Comparison of ENCODE assay signal across 8 mouse cellular contexts in the genomic region with DNA sequence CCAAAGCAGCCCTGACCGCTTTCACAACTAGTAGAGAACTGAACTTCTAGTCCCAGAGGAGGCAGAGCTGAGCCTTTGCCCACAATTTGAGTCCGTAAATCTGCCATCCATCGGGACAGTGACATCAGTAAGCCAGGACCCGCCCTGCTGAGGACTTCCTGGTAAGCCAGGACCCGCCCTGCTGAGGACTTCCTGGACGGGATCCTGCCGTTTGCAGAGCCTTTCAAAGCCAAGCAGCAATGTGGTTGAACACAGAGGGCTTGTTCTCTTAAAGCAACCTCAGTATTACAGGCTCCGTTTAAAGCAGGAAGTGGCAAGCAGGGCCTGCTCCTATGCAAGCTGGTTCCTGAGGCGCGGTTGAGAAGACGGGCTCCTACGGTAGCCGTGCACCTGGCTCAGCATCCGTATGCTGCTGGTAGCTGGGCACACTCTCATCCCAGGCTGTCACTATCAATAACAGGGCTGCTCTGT. TPM values are rescaled to one million over a fixed set of nuclear protein-coding genes. Genes with fewer than 3 reads are reported as not detected.
DNase-seq lines count a peak whose midpoint lies in the region; ATAC-seq lines count a peak whose summit lies in the region.

No protein-coding gene starts in this region.

- H3K9ac ChIP-seq in embryonic facial prominence, embryonic 11.5 days (replicated peaks; ENCODE audit: low read length) = peak overlapping the region; percentile 22; the same call in 1 of the 2 replicates

- 22% methylated on average over 14 of the region's 14 CpGs for WGBS in embryonic facial prominence, embryonic 11.5 days
- 24% methylated on average over 14 of the region's 14 CpGs for WGBS in heart, embryonic 10.5 days

- no peaks in the 10 kb centered on the region for H3K4me1 ChIP-seq in embryonic facial prominence, embryonic 11.5 days (ENCODE audit: control insufficient read depth, insufficient read depth, low read length)
- peaks cover 36% of the 10 kb centered on the region for H3K4me1 ChIP-seq in heart, embryonic 10.5 days

- 0 out of 2 replicates have a peak overlapping the region, but pooled peaks have one; percentile 2 for H3K4me3 ChIP-seq in embryonic facial prominence, embryonic 11.5 days (ENCODE audit: low read depth, low read length)
- H3K4me3 ChIP-seq in heart, embryonic 10.5 days = peak overlapping the region; percentile 47

- H3K27me3 ChIP-seq in embryonic facial prominence, embryonic 11.5 days (ENCODE audit: control insufficient read depth, insufficient read depth, low read length) = no peaks in the 10 kb centered on the region
- no peaks in the 10 kb centered on the region for H3K27me3 ChIP-seq in heart, embryonic 10.5 days (ENCODE audit: insufficient read depth, poor library complexity, severe bottlenecking)

- peak overlapping the region; percentile 29 for H3K4me2 ChIP-seq in embryonic facial prominence, embryonic 11.5 days (ENCODE audit: low read depth, low read length)

- H3K9me3 ChIP-seq in embryonic facial prominence, embryonic 11.5 days (replicated peaks; ENCODE audit: control insufficient read depth, low read length) = no peaks in the 10 kb centered on the region
- H3K9me3 ChIP-seq in heart, embryonic 10.5 days = no peaks in the 10 kb centered on the region

- DNase-seq in adrenal gland, adult 8-10 months = peak; percentile 66
- peak; percentile 50 for DNase-seq in embryonic facial prominence, embryonic 11.5 days (ENCODE audit: low spot score)
- peak; percentile 87 for DNase-seq in heart, embryonic 10.5 days (ENCODE audit: low spot score)
- DNase-seq in kidney, adult 9 months = peak; percentile 86
- DNase-seq in lung, postnatal 10 days = peak; percentile 93
- DNase-seq in ovary, postnatal 10 days (ENCODE audit: low spot score) = peak; percentile 29
- DNase-seq in right cerebral cortex, postnatal 4 days = no peak

- H3K36me3 ChIP-seq in embryonic facial prominence, embryonic 11.5 days (replicated peaks; ENCODE audit: control insufficient read depth, insufficient read depth, low read depth, low read length) = no peaks in the 10 kb centered on the region
- no peaks in the 10 kb centered on the region for H3K36me3 ChIP-seq in heart, embryonic 10.5 days

- ATAC-seq in CD4-positive, CD25-positive, alpha-beta regulatory T cell, adult 4 months = peak; percentile 79
- no peak for ATAC-seq in embryonic facial prominence, embryonic 11.5 days (replicated peaks; ENCODE audit: insufficient number of reproducible peaks, low FRiP score, low TSS enrichment, low read depth)

- H3K27ac ChIP-seq in embryonic facial prominence, embryonic 11.5 days (replicated peaks; ENCODE audit: low read depth, low read length) = no peak overlapping the region
- peak overlapping the region; percentile 80 for H3K27ac ChIP-seq in heart, embryonic 10.5 days

RNA-seq across cellular contexts. Expression of gene Yy1, which starts 27.0 kb away (rescaled TPM):
- polyA plus RNA-seq in CD4-positive, CD25-positive, alpha-beta regulatory T cell, adult 4 months (2017; shearing (Covaris generic)) = 10 to 100 TPM; 12.7 to 17.1 TPM
- 10 to 100 TPM; 65.4 to 76.7 (median 70.7) TPM for total RNA-seq in adrenal gland, adult 8-10 months (2022)
- polyA plus RNA-seq in embryonic facial prominence, embryonic 11.5 days (2014; fragmentation: Nextera tagmentation; extraction: Ambion mirVana) = 19.3 and 20.2 TPM in 2 replicates
- polyA plus RNA-seq in heart, embryonic 10.5 days (2016; fragmentation: Nextera tagmentation; extraction: Ambion mirVana) = 11.8 and 17.5 TPM in 2 replicates
